Mouse (Mus musculus) c-Kit-positive CD71-positive TER-119-positive erythroid progenitor cells, embryonic 14.5 days (primary cell): ENCODE results near the gene Vmn2r1.

ENCODE experiments used
- DNase-seq: peaks from one replicate; pipeline ENCODE4 v3.0.0-alpha.2; 2013; ENCODE audit warnings: low spot score

Gene Vmn2r1

GRCm38 (mm10) chr3:64081247-64081646, at the start of gene Vmn2r1:
Gene Vmn2r1, plus strand, starts transcription at chr3:64081547.
- no peak for DNase-seq

- no peak for DNase-seq
Measured at GRCm38 (mm10) chr3:64038136-64038841, 43.1 kb upstream of the Vmn2r1 start.

GRCm38 (mm10) chr3:64039818-64040784, 41.2 kb upstream of the Vmn2r1 start:
- peak; percentile 53 for DNase-seq

GRCm38 (mm10) chr3:64112707-64113106, 31.4 kb downstream of the Vmn2r1 start:
- DNase-seq: no peak

GRCm38 (mm10) chr3:64113352-64114046, 32.2 kb downstream of the Vmn2r1 start:
- DNase-seq: no peak

- DNase-seq: no peak
Measured at GRCm38 (mm10) chr3:64141878-64142508, 60.6 kb downstream of the Vmn2r1 start, which contains the start of gene Vmn2r2. Gene Vmn2r2, minus strand, starts transcription at chr3:64141928.
